Mouse (Mus musculus) T-helper 17 cell (primary cell): ENCODE data around the gene Srp72.

Experiments
- in situ Hi-C, 2 experiments: fragments of 300-600 bp; cut with MboI, MseI; formaldehyde crosslinking; loops; 1 replicate in 1 of 2; 2 replicates in 1 of 2; pipeline ENCODE4 v1.15.1; 2025; ENCODE audit warnings: high pct_unique_total_duplicates in 2 of 2

The Srp72 gene

GRCm38 (mm10) chr5:77038451-77038850 is 64.0 kb downstream of the Srp72 start:
- in situ Hi-C loops, result loop anchor here in 1 of 2 experiments (10.0 kb wide), 1 partner anchor 1034 kb away; no protein-coding TSS in a partner anchor

DNA sequence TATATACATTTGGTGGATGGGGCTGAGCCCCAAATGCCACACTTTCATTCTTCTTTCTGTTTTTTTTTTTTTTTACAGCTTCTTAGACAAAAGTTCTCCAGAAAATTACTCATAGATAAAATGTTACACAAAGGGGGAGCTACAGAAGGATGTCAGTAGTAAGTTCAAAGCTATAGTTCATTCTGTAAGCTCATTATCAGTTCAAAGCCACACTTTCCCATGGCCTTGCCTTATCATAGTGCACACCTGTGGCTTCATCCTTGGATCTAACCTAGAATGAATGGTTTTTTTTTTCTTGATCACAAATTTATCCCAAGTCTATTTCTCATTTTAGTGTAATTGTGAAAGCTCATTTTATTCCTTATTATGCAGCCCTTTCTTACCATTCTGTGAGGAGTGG is 64.9 kb downstream of the Srp72 start:
- in situ Hi-C loops, result loop anchor here in 1 of 2 experiments (10.0 kb wide), 1 partner anchor 1035 kb away; no protein-coding TSS in a partner anchor

DNA sequence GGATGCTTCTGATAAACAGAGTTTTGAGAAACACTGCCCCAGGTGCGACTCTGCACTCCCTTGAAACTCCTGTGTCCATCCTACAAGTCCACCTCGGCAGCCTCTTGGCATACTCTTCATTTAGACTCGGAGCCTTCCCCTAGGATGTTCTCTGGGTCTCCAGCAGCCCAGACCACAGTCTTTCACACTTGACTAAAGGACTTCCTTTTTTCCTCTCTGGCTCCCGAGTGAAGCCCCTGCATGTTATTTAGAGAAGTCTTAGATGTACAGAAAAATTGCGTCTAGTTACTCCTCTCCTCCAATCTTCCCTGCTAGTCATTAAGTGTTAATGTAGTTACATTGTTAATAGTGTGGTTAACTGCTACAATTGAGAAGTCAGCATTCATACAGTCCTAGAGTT is 69.9 kb downstream of the Srp72 start:
- in situ Hi-C loops, result no loop called here
